Mouse (Mus musculus) small intestine, adult 2 months (tissue): ENCODE measurements around the gene Olfr1056.

Source experiments
- CTCF ChIP-seq: fragments of 200-500 bp; IDR thresholded peaks from 2 replicates; pipeline ENCODE4 v1.5.1; 2012; ENCODE audit warnings: low read depth, mild to moderate bottlenecking, control low read depth, inconsistent platforms, low read length, moderate library complexity, mixed read lengths; ENCODE audit not compliant: insufficient replicate concordance, insufficient read length; ENCODE audit errors: extremely low read depth
- POLR2A ChIP-seq: fragments of 200-500 bp; IDR thresholded peaks from 2 replicates; pipeline ENCODE4 v1.6.1; 2012; ENCODE audit warnings: low read depth, mild to moderate bottlenecking, control low read depth, inconsistent platforms, low read length, moderate library complexity

- TF ChIP-seq POLR2A (no peak), CTCF (no peak)
Observed at GRCm38 (mm10) chr2:86362369-86362768, at the start of gene Olfr1056.
